Mouse (Mus musculus): ENCODE measurements around the gene Ints6l. TPM values are rescaled to one million over a fixed set of nuclear protein-coding genes. Genes with fewer than 3 reads are reported as not detected.

Gene Ints6l
- total RNA-seq, 1 experiment = 7.8 TPM

DNA sequence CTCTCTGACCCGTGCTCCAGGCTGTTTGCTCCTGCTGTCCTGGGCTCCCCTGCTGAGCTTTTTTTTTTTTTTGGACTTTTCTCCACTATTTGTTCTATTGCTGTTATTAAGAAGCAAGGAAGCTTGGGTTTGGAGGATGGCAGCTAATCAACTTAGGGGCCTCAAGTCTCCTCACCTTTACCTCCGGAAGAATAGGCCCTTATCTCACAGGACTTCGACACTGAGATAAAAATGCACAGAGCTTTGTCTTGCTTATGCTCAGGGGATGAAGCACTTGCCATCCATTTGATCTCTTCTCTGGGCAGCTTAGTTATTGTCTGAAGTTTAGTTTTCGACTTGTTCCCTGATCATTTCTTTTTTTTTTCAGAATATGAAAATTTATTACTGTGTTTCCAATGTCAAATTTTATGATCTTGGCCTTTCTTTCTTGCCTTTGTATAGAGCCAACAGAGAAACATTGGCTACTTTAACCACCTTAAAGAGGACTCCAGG lies 7.1 kb upstream of the Ints6l start, which contains the start of gene Gm2174:
Gene Gm2174, plus strand, starts transcription at position 442 of the 492 bp plus-strand sequence.
- no peak for DNase-seq (ENCODE audit: low read depth, low spot score)
- TF ChIP-seq ZNF384 (IDR thresholded peaks at IDR 0.05; ENCODE audit: low read depth, low read length) = no peak
- no peak for TF ChIP-seq ZC3H11A (IDR thresholded peaks at IDR 0.05; ENCODE audit: borderline replicate concordance, low read depth, low read length)
- TF ChIP-seq MAFK (IDR thresholded peaks at IDR 0.05; ENCODE audit: insufficient read depth, low read depth, low read length) = no peak
- no peak for TF ChIP-seq CHD2 (IDR thresholded peaks at IDR 0.05; ENCODE audit: low read depth, low read length)
- TF ChIP-seq HCFC1 (IDR thresholded peaks at IDR 0.05; ENCODE audit: borderline replicate concordance, insufficient read depth, low read length) = no peak
- H3K4me3 ChIP-seq (ENCODE audit: insufficient read depth in 1 of 2, low read depth in 1 of 2, low read length in 2 of 2, poor library complexity in 1 of 2, severe bottlenecking in 1 of 2) = no peak within 1 kb of the TSS
- H3K9ac ChIP-seq (ENCODE audit: insufficient read depth, low read depth, low read length, poor library complexity, severe bottlenecking) = no peak within 1 kb of the TSS
- in situ Hi-C loops (cut with MboI; ENCODE audit: low sequenced_read_pairs in 2 of 2, unreplicated experiment in 2 of 2) = no loop called here
- no peaks in the 10 kb centered on the region for H3K9me3 ChIP-seq (ENCODE audit: control insufficient read depth, insufficient read depth, low read depth, low read length)
- H3K36me3 ChIP-seq (ENCODE audit: control insufficient read depth, insufficient read depth, low read length, poor library complexity, severe bottlenecking) = no peaks in the 10 kb centered on the region
- no peaks in the 10 kb centered on the region for H3K4me1 ChIP-seq (ENCODE audit: control insufficient read depth in 2 of 2, insufficient read depth in 2 of 2, low read length in 2 of 2, poor library complexity in 1 of 2)
- H3K27ac ChIP-seq (ENCODE audit: insufficient read depth, low read depth, low read length, poor library complexity, severe bottlenecking) = no peak within 1 kb of the TSS

DNA sequence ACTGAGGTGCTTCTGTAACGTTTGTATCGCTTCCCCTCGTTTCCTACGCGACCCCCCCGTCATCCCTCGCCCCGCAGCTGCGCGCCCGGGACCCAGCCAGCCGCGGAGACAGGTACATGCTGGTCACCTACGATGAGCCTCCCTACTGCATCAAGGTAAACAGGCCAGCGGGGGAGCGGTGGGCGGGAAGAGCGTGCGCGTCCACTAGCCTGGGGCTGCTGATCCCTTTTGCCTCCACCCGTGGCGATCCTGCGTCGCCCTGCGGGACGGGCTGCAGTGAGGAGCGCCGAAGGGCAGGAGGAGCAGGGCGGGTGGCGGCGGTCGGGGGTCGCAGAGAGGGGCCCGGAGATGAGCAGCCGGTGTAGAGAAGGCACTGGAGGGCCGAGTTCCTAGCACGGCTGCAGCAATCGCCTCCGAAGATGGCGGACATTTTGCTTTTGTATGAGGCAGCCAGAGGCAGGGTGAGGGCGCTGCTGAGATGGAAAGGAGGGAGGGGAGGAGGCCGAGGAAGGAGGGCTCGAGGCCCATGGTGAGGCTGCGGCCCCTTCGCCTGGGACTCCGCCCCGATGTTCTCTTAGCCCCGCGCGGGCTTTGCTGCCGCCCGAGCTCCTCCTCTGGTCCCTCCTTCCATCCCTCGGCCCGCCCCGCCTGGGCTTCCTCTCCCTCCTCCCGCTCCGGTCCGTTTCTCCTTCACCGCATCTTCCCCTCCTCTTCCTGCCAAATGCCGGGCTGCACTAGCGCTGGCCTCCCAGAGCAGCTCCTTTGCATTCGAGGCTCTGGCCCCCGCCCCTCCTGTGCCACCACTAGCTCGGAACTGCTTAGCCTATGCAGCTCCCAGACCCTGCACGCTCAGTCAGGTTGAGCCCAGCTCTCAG lies 952 bp downstream of the Ints6l start:
- peak; percentile 63 for DNase-seq (ENCODE audit: low read depth, low spot score)
- no peaks in the 10 kb centered on the region for H3K9me3 ChIP-seq (ENCODE audit: control insufficient read depth, insufficient read depth, low read depth, low read length)
- peak overlapping the region; percentile 72 for H3K27ac ChIP-seq (ENCODE audit: insufficient read depth, low read depth, low read length, poor library complexity, severe bottlenecking)
- H3K9ac ChIP-seq (ENCODE audit: insufficient read depth, low read depth, low read length, poor library complexity, severe bottlenecking) = peak overlapping the region; percentile 88
- H3K4me3 ChIP-seq (ENCODE audit: insufficient read depth in 1 of 2, low read depth in 1 of 2, low read length in 2 of 2, poor library complexity in 1 of 2, severe bottlenecking in 1 of 2) = peak overlapping the region; percentile 81 to 86
- TF ChIP-seq ZNF384 (IDR thresholded peaks at IDR 0.05; ENCODE audit: low read depth, low read length) (no peak), HCFC1 (IDR thresholded peaks at IDR 0.05; ENCODE audit: borderline replicate concordance, insufficient read depth, low read length) (no peak), ZC3H11A (IDR thresholded peaks at IDR 0.05; ENCODE audit: borderline replicate concordance, low read depth, low read length) (no peak), MAFK (IDR thresholded peaks at IDR 0.05; ENCODE audit: insufficient read depth, low read depth, low read length) (no peak), CHD2 (IDR thresholded peaks at IDR 0.05; ENCODE audit: low read depth, low read length) (no peak)
- no peaks in the 10 kb centered on the region for H3K36me3 ChIP-seq (ENCODE audit: control insufficient read depth, insufficient read depth, low read length, poor library complexity, severe bottlenecking)
- H3K4me1 ChIP-seq (ENCODE audit: control insufficient read depth in 2 of 2, insufficient read depth in 2 of 2, low read length in 2 of 2, poor library complexity in 1 of 2) = no peaks in the 10 kb centered on the region
- in situ Hi-C loops (cut with MboI; ENCODE audit: low sequenced_read_pairs in 2 of 2, unreplicated experiment in 2 of 2) = no loop called here

DNA sequence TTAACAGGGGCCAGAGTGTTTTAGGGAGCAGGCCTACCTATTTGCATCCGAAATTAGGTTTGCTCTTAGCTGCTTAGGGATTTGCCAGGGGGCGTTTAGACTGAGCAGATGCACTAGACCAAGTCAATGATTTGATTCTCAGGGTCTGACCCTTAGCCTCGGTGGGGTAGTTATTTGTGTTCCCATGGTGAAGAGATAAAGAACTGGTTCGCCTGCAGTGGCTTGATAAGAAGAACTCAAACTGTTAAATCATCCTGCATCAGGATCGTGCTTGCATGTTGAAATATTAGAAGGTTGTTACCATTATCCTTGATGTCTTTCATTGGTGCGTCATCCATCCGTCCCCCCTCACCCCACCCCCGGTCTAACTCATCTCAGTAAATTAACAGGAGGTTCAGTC lies 1.7 kb downstream of the Ints6l start:
- H3K4me1 ChIP-seq (ENCODE audit: control insufficient read depth in 2 of 2, insufficient read depth in 2 of 2, low read length in 2 of 2, poor library complexity in 1 of 2) = no peaks in the 10 kb centered on the region
- TF ChIP-seq CHD2 (IDR thresholded peaks at IDR 0.05; ENCODE audit: low read depth, low read length) (no peak), HCFC1 (IDR thresholded peaks at IDR 0.05; ENCODE audit: borderline replicate concordance, insufficient read depth, low read length) (no peak), ZC3H11A (IDR thresholded peaks at IDR 0.05; ENCODE audit: borderline replicate concordance, low read depth, low read length) (no peak), MAFK (IDR thresholded peaks at IDR 0.05; ENCODE audit: insufficient read depth, low read depth, low read length) (no peak), ZNF384 (IDR thresholded peaks at IDR 0.05; ENCODE audit: low read depth, low read length) (no peak)
- H3K9me3 ChIP-seq (ENCODE audit: control insufficient read depth, insufficient read depth, low read depth, low read length) = no peaks in the 10 kb centered on the region
- H3K27ac ChIP-seq (ENCODE audit: insufficient read depth, low read depth, low read length, poor library complexity, severe bottlenecking) = no peak overlapping the region
- no peaks in the 10 kb centered on the region for H3K36me3 ChIP-seq (ENCODE audit: control insufficient read depth, insufficient read depth, low read length, poor library complexity, severe bottlenecking)
- H3K9ac ChIP-seq (ENCODE audit: insufficient read depth, low read depth, low read length, poor library complexity, severe bottlenecking) = no peak overlapping the region
- in situ Hi-C loops (cut with MboI; ENCODE audit: low sequenced_read_pairs in 2 of 2, unreplicated experiment in 2 of 2) = no loop called here
- peak overlapping the region; percentile 81 to 86 for H3K4me3 ChIP-seq (ENCODE audit: insufficient read depth in 1 of 2, low read depth in 1 of 2, low read length in 2 of 2, poor library complexity in 1 of 2, severe bottlenecking in 1 of 2)
- DNase-seq (ENCODE audit: low read depth, low spot score) = no peak

DNA sequence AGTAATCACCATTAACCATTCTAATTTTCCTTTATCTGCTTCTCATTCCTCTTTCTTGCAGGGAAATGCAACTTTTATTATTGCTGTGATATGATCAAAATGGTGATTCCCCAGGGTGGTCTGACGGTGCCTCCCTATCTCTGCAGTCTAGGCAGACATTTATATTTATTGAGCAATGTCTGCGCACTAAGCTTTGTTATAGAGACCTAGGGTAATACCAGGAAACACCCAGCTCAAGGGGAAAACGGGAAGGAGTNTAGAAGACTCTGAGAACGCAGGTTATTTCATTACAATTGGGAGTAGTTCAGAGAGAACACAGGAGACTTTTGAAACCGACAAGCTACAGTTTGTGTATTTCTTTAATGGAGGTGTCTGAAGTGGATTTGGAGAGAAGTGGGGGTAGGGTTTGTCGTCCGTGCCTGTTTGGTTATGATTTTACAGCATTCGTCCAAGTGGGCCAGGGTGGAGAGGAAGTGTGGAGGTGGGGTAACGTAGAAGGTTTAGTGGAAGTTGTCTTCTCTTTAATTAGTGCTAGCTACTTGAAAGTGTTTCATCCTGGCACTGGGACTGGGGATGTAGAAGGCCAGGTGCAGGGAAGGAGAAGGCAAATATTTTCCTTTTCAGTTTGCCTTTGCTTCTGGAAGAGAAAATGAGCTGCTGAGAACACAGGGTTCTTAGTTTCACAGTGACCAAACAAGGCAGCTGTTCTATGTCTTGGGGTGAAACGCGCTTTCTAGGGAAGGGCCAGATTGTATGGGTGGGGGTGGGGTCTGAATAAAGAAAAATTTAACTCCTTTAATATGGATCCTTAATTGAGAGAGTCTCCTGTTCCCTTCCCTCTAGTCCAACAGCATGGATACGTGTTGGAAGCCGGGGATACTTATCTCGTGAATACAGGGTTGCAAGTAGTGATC lies 7.6 kb downstream of the Ints6l start:
- Histone ChIP-seq H3K4me3 (ENCODE audit: insufficient read depth in 1 of 2, low read depth in 1 of 2, low read length in 2 of 2, poor library complexity in 1 of 2, severe bottlenecking in 1 of 2) (no peak overlapping the region), H3K4me1 (ENCODE audit: control insufficient read depth in 2 of 2, insufficient read depth in 2 of 2, low read length in 2 of 2, poor library complexity in 1 of 2) (no peaks in the 10 kb centered on the region), H3K9me3 (ENCODE audit: control insufficient read depth, insufficient read depth, low read depth, low read length) (no peaks in the 10 kb centered on the region), H3K9ac (ENCODE audit: insufficient read depth, low read depth, low read length, poor library complexity, severe bottlenecking) (no peak overlapping the region), H3K27ac (ENCODE audit: insufficient read depth, low read depth, low read length, poor library complexity, severe bottlenecking) (no peak overlapping the region), H3K36me3 (ENCODE audit: control insufficient read depth, insufficient read depth, low read length, poor library complexity, severe bottlenecking) (no peaks in the 10 kb centered on the region)
- no peak for DNase-seq (ENCODE audit: low read depth, low spot score)
- TF ChIP-seq MAFK (IDR thresholded peaks at IDR 0.05; ENCODE audit: insufficient read depth, low read depth, low read length) (no peak), ZNF384 (IDR thresholded peaks at IDR 0.05; ENCODE audit: low read depth, low read length) (no peak)
- in situ Hi-C loops (cut with MboI; ENCODE audit: low sequenced_read_pairs in 2 of 2, unreplicated experiment in 2 of 2) = no loop called here
